Mouse (Mus musculus): ENCODE measurements around the gene Hes2.

The Hes2 gene

DNA sequence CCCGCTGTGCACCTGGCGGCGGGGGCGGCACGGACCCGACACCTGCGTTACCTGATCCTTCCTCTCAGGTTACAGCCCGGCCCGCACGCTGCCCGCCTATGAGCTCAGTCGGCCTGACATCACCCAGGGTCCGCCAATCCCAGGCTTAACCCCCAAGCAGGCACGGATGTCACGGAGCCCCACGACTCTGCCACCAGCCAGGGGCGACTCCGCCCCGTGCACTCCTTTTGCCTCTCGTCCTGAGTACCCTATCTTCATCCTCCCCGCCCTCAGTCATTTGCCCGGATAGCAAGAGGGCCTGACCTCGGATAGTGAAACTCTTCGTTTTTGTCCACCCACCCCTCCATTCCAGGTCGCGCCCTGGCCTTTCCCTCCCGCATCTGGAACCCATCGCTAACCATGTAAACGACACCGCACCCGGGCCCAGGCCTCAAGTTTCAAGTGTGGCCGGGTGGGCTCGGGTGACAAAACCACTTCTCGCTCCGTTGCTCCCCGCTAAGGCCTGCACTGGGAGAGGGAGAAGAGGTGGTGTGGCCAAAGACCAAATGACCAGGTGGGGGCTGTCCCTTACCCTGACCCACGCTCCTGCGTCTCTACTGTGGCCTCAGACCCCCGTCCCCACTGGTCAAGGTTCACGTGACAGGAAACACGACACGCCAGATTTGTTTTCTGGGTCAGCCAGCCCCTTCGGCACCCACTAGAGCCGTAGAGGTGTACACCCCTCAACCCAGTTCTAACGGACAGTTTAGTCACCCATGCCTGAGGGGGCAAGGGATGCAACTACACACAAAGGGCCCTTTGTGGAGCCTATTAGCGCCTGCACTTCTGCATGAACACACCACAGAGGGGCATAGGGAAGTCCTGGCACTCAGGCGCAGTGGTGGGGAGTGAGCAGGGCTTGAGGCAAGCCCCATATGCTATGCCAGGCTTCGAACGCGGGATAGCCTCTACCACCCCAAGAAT lies 26.6 kb upstream of the Hes2 start:
- no peak for DNase-seq (ENCODE audit: low read depth, low spot score)

DNA sequence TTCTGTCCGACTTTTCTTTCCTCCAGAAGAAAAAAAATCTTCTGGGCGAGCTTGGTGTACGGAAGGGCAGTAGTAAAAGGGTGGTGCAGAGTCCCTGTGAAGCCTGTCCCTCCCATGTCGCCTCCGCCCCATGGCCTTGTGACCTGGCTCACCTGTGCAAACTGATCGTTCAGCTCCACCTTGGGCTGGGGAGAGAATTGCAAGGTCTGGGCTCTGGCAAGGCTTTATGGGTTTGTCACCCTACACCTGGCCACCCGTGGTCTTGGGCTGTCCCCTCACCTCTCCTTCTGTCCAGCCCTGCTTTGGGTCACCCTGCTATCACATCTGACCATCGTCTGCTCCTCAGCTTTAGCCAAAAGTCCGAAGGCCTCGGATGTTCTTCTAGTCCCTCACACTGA lies 25.9 kb upstream of the Hes2 start:
- DNase-seq (ENCODE audit: low read depth, low spot score) = no peak

DNA sequence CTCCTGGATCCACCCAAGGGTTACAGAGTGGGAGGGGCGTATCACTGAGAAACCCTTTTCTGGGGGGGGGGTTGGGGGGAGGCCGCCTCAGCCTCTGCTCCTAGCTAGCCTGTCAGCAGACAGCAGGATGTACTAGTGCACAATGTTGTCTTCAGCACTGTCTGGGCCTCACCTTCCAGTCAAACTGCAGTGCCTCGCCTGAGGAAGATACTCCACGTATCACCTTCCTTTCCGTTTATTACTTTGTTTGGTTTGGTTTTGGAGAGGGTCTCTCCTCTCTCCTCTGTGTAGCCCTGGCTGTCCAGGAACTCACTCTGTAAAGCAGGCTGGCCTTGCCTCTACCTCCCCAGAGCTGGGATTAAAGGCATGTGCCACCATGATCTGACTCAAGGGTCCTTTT lies 25.5 kb upstream of the Hes2 start:
- DNase-seq (ENCODE audit: low read depth, low spot score) = no peak

DNA sequence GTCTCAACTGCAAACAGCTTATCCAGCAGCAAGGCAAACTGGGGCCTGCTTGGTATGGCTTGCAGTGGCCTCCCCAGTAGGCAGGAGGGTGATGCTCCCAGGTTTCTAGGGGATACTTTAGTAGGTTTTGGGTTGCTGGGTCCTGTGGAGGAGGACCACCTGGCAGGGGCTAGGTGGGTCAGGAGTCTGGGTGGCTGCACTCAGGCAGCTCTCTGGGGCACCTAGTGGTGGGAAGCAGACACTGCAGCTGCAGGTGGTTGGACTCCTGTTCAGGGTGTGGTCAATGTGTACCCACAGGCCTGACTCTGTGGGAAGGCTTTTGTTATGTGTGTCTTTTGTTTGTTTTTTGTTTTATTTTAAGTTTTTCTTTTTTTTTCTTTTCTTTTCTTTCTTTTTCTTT lies 24.2 kb upstream of the Hes2 start:
- DNase-seq (ENCODE audit: low read depth, low spot score) = no peak

DNA sequence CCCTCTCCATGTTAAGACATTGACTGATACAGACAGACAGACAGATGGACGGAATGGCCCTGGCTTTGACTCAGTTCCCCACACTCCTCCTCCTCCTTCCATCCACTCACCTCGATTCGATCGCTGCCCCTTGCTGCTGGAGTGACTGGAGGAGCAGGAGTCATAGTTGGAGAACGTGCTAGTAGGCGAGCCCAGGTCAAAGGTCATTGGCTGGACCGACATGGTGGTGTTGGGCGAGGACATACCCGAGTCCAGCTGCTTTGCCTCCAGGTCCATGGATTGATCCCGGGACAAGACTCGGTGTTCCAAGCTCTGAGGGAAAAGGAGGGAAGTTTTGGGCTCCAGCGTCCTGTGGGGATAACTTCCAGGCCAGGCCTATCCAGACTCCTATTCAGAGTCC lies 23.3 kb upstream of the Hes2 start:
- DNase-seq (ENCODE audit: low read depth, low spot score) = no peak

DNA sequence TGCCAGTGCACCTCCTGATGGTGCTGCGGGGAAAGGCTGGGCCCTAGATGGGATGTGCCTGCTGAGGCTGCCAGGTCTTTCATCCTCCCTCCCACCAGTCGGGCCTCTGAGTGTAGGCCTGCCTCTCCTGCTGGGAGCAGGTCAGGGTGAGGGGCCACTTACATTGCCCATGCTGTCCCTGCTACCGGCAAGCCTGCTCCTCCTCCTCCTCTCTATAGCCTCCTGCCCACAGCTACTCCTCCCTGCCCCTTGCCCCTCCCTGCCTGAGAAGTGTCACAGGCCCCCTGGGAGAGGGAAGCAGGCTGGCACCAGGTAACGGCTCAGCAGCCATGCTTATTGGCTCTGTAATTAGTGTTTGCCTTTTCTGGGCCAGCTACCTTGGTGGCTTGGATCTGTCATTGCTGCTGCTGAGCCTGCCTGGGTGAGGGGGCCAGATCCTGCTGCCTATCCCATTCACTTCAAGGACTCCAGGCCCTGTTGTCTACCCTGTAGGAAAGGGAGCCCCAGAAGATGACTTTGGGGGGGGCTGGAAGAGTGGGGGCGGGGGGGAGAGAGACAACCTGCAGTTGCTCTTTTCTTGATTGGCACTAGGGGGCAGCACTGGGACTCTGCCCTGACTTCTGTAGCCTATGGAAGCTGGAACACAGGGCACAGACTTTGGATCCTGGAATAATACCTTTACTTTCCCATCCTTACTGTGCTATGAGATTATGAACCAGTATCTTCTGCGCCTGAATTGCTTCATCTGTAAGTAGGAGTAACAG lies 22.4 kb upstream of the Hes2 start:
- DNase-seq (ENCODE audit: low read depth, low spot score) = no peak

DNA sequence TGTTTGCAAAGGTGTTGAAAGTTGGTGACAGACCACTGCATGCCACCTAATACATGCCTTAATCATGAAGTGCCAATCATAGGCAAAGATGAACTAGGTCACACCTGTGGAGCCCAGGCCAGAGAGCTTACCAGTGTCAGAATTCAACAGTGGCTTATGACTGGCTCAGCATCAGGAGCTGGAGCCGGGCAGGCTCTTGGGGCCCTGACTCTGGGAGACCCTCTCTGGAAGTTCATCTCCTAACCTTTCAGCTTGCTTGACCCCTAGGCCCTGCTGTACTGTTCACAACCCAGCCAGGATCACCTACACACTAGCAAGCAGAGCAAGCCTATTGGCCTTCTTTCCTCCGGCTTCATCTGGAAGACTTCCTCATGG lies 21.8 kb upstream of the Hes2 start:
- no peak for DNase-seq (ENCODE audit: low read depth, low spot score)

DNA sequence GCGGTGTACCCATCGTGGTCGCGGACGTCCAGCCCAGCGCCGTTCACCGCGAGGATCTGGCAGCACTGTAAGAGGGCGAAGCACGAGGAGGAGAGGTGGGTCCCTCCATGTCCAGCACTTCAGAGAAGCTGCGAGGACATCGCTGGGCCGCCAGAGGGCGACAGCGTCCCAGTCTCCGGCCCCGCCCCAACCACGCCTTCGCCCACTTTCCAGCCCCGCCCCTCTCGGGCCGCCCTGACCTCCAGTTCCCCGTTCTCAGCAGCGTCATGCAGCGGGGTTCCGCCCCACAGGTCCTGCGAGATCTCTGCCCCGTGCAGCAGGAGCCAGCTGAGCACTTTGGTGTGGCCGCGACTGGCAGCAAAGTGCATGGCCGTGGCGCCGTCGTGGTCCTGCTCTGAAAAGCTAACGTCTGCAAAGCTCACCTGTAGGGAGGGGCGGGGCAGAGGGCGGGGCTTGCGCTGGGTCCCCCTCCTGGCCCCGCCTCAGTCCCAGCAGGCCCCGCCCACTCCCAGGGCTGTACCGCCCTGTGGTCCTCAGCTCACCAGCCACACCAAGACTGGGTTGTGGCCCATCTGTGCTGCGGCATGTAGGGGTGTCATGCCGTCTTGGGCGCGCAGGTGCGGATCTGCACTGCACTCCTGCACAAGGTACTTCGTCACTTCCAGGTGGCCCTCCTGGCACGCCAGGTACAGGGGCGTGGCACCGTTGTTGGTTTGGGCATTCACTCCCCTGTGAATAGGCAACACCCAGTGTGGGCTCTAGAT lies 20.0 kb upstream of the Hes2 start:
- peak; percentile 81 for DNase-seq (ENCODE audit: low read depth, low spot score)

DNA sequence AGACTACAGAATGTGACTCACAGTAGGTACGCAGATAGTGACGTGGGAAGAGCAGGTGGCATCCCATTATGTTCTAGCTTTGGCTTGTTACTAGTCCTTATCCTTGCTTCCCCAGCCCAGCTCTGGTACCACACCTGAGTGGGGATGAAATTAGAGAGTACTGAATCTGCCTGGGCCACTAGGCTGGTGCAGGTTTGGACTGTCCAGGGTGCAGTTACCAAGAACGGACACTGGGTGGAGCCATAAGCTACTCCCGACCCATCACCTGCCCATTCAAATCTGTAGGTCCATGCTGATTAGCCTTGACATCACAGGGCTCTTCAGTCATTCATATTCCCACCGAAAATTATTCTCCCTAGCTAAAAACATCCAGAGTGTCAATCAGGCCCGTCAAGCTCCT lies 18.2 kb upstream of the Hes2 start:
- DNase-seq (ENCODE audit: low read depth, low spot score) = no peak

DNA sequence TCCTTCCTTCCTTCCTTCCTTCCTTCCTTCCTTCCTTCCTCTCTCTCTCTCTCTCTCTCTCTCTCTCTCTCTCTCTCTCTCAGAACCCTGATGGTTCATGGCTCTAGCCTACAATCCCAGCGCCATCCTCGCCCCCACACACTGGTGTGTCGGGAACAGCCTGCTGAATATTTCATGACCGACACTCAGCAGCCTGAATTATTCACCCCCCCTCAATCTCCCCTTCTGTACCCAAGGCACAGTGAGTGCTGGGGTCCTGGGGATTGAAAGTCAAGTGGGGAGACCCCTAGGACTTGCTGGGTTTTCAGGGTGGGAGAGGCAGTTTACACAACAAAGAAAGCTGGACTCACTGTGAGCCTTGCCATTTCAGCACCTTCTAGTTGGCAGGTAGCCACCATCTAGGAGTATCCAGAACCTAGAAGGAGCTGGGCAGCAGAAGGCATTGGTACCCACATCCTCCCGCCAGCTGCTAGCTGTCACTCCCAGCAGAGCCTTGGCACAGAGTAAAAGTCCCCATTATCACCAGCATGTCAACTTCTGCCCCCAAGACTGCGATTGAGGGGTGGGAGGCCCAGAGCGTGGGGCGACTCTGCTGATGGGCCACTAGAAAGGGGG lies 17.0 kb upstream of the Hes2 start:
- no peak for DNase-seq (ENCODE audit: low read depth, low spot score)

DNA sequence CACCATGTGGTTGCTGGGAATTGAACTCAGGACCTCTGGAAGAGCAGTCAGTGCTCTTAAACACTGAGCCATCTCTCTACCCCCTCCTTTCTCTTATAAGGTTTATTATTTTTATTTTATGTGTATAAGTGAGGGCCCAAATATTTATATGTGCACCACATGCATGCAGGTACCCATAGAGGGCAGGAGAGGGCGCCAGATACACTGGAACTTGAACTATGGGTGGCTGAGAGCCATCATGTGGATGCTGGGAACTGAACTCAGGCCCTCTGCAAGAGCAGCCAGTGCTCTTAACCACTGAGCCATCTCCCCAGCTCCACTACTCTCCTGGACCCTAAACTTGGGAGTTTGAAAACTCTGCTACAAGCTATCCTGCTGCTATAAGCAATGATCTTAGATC lies 15.0 kb upstream of the Hes2 start:
- DNase-seq (ENCODE audit: low read depth, low spot score) = no peak

DNA sequence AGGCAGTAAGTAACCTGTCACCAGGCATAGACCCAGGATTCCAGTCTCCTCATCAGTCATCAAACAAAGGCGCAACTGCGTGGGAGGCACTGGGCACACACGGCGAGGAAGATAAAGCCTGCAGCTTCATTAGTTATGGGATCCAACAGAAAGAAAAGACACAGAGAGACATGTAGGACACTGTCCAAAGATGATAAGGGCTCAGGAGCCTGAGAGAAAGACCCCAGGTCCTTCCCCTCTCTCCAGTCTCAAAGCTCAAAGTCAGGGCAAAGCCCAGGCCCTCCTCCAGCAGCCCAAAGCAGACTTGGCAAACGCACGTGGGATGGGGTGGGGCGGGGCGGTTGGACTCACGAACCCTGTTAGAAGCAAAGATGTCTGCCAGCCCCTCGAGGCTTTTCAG lies 13.2 kb upstream of the Hes2 start:
- no peak for DNase-seq (ENCODE audit: low read depth, low spot score)

DNA sequence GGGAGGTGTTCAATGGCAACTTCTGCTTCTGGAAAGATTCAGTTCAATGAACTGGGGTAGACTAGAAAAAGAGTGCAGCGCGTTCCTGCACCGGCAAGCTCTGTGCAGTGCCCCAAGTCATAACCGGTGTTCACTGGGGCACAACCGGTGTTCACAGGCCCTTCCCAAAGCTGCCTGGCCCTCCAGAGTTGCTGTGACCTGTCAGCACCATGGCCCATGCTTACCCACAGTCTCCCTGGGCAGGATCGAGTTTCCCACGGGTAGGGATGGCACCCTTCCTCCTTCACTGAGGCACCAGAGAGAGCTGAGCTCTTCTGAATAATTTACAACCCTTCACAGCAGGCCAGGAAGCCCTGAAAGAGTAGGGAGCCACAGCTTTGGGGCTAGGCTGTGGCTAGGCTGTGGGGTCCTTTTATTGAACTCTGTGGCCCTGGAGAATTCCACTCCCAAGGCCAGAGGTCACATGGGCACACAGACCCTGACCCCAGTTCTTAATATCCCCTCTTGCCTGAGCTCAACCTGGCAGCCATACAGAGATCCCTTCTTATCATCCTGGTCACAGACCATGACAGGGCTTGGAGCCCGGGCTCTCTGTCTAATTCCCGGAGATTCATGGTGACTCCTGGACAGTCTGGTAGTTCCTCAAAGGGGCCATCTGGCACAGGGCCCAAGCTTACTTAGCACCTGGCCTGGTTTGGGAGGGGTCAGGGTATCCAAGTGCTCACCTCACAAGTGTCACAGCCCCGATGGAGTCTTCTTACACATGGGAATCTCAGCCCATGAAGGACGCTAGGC lies 12.4 kb upstream of the Hes2 start:
- DNase-seq (ENCODE audit: low read depth, low spot score) = no peak

DNA sequence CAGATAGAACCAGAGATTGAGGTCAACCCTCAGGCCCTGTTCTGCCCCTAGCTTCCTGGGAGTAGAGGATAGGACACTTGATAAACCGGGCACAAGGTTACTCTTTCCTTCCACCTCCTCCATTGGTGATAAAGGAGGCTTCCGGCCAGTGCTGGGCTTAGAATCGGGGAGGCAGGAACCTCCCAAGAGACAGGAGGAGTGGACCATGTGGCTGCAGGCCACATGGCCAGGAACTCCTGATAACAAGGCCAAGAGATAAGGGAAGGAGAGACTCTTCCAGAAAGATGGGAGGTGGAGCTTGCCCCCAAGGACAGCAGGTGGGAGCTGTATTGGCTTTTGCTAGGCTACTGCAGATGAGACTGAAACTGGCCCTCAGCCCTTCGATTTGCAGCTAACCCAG lies 8.1 kb upstream of the Hes2 start:
- no peak for DNase-seq (ENCODE audit: low read depth, low spot score)

DNA sequence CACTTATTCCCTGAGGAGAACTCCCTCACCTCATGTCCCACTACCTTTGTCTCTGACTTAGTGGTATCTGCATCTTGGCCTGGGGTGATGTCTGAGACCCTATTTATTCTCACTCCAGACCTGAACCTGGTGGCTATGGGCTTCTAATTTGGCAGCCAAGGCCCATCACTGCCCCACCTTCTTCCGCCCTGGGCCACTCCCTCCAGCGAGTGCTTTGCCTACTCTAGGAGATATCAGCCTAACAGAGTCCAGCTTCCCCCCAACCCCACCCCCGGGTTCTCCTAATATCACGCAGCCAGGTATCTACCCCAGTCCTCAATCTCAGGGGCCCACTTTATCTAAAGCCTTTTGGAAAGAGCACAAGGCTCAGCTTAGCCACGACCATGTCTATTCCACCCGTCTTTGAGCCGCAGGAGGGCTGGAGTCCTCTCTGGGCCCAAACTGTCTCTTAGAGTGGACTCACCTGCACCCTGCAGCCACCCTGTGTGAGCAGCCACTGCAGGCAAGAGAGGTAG lies 7.2 kb upstream of the Hes2 start:
- DNase-seq (ENCODE audit: low read depth, low spot score) = no peak

DNA sequence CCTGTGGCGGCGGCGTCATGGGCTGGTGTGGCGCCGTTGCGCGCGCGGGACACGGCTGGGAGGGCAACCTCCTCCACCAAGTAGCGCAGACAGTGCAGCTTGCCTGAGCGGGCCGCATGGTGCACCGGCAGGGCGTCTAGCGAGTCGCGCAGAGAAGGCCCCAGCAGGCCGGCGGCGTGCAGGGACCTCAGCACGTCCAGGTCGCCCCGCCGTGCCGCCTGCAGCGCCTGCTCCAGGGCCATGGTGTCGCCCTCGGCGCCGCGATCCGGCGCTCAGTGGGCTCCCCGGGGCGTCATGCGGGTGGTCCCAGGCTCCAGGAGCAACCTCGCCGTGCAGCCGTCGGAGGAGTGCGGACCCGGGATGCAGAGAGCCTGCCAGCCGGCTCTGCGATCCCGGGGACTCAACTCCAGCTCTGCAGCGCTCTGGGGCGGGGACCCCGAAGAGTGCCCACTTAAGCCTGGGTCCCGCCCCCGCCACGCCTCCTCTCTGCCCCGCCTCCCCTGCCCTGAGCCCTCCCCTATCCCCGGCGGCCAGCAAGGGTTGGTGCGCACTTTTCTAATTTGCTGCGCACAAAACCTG lies 6.6 kb upstream of the Hes2 start, which contains the start of gene Espn:
Gene Espn, minus strand, starts transcription at position 406 of the 579 bp plus-strand sequence.
- peak; percentile 52 for DNase-seq (ENCODE audit: low read depth, low spot score)

DNA sequence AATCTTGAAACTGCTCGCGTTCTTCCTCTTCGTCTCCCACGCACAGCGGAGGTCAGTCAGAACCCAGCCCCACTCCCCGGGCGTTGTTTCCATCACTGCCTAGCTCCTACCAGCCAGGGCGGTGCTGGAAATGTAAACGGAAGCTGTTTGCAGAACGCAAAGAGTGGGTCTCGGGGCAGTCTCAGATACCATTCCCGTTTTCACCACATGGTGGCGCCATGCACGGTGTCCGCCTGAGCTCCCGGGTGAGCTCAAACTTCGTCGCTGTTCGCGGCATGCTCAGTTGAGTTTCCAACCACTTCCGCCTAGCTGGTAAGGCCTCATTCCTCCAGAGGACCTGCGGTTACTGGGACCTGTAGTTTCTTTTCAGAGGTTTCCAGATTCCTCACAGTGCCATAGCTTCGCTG lies 4.9 kb upstream of the Hes2 start:
- DNase-seq (ENCODE audit: low read depth, low spot score) = peak; percentile 87

DNA sequence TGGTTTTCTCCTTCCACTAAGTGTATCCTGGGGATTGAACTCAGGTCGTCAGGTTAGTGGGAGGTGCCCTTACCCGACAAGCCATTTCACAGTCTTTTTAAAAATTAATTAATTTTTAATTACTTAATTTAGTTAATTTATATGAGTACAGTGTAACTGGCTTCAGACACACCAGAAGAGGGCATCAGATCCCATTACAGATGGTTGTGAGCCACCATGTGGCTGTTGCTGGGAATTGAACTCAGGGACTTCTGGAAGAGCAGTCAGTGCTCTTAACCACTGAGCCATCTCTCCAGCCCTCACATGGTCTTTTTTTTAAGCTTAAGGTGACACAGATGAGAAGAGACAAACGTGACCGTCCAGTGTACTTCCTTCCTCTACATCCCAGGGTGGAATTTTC lies 3.6 kb upstream of the Hes2 start:
- DNase-seq (ENCODE audit: low read depth, low spot score) = no peak

DNA sequence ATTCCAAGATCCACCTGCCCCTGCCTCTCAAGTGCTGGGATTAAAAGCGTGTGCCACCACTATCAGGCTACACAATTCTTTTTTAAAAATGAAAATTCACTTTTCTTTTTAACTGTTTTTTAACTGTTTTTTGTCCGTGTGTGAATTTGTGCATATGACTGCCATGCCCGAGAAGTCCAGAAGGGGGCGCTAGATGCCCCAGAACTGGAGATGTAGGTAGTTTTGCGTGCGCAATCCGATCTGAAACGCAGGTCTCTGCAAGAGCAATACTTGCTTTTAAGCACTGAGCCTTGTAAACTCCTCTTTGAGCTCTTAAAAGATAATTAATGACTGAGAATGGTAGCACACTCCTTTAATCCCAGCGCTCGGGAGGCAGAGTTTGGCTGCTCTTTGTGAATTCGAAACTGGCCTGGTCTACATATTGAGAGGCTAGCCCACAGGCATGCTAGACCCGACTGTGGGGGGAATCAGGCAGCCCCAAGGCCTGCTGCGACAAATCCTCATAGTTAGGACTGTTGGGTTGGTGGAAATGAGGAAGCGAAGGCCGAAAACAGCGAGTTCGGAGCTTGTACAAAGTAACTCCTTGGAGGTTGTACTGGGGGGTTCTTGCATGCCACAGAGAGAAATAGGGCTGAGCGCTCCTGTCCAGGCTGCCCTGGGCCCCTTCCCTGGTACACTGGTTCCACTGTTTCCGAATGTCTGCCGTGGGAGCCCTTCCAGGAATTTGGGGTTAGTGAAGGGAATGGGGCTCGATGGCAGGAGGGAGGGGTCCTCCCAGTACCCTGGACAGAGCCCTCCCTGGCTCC lies 685 bp upstream of the Hes2 start:
- DNase-seq (ENCODE audit: low read depth, low spot score) = no peak
